Comparison of ENCODE assay signal across 27 mouse cellular contexts in genomic region chr5:100462374-100462773, GRCm38 (mm10). TPM values are rescaled to one million over a fixed set of nuclear protein-coding genes. Genes with fewer than 3 reads are reported as not detected.
A peak's percentile ranks its signal among the peaks of the same experiment; 100 is the strongest.
DNase-seq lines count a peak whose midpoint lies in the region; ATAC-seq and TF ChIP-seq lines count a peak whose summit lies in the region.
"Had no signal": no experiment of that assay in that cellular context is flagged by ENCODE, and none has a peak within 500 bp of the region (broad histone marks: within the 10 kb centered on the region; RNA-seq: fewer than 3 reads in every experiment).

No protein-coding gene starts in this region.

- no peaks in the 10 kb centered on the region for H3K4me1 ChIP-seq in heart, embryonic 10.5 days
- peaks cover 0 to 11% of the 10 kb centered on the region in 2 experiments; a peak in 1 of 4 replicates for H3K4me1 ChIP-seq in liver, embryonic 14.5 days (replicated peaks; ENCODE audit: control insufficient read depth in 2 of 2, insufficient read depth in 2 of 2, low read length in 1 of 2)
- peaks cover 2% of the 10 kb centered on the region; the same call in 1 of the 2 replicates for H3K4me1 ChIP-seq in liver, postnatal 0 days (ENCODE audit: insufficient read depth)
- H3K4me1 ChIP-seq: embryonic facial prominence, embryonic 12.5 days; embryonic facial prominence, embryonic 15.5 days; heart, embryonic 15.5 days had no signal

- peak; percentile 22 for DNase-seq in heart, embryonic 10.5 days (ENCODE audit: low spot score)
- DNase-seq in heart, postnatal 36 days: no peak
- DNase-seq in liver, embryonic 14.5 days (ENCODE audit: low read depth in 3 of 3, low spot score in 3 of 3): peak in 1 of 3 experiments; percentile 2
- DNase-seq in liver, postnatal 0 days: no peak
- peak; percentile 19 for DNase-seq in c-Kit-positive CD71-positive TER-119-negative erythroid progenitor cells, embryonic 14.5 days (ENCODE audit: low read depth)
- DNase-seq in left cerebral cortex, adult 11 months (ENCODE audit: low spot score): no peak
- DNase-seq: adrenal gland, postnatal 10 days; adrenal gland, postnatal 36 days; cerebellum, adult 11 months; cerebellum, adult 2 months; cerebellum, adult 9-11 months; cerebellum, postnatal 25 days; gastrocnemius, postnatal 25 days; heart, adult 2 months; heart, postnatal 10 days; heart, postnatal 4 days had no signal

- TF ChIP-seq EP300 in liver, embryonic 14.5 days (IDR thresholded peaks at IDR 0.05; ENCODE audit: low read depth): no peak
- TF ChIP-seq EP300 in liver, postnatal 0 days (IDR thresholded peaks at IDR 0.05; ENCODE audit: low read depth): no peak

- WGBS in heart, embryonic 10.5 days: 90% methylated on average over 2 of the region's 2 CpGs
- WGBS in liver, embryonic 14.5 days (ENCODE audit: insufficient replicate concordance): 40% methylated on average over 2 of the region's 2 CpGs
- WGBS in liver, postnatal 0 days (ENCODE audit: insufficient replicate concordance): 70% methylated on average over 2 of the region's 2 CpGs

- ATAC-seq in liver, embryonic 14.5 days (ENCODE audit: insufficient read depth): peak; percentile 27; the same call in 1 of the 2 replicates
- ATAC-seq in liver, postnatal 0 days: no peak
- ATAC-seq in monocyte, adult 5-6 weeks (replicated peaks; ENCODE audit: insufficient number of reproducible peaks, low FRiP score, low TSS enrichment, poor library complexity, severe bottlenecking): no peak
- ATAC-seq: CD4-positive, CD25-positive, alpha-beta regulatory T cell, adult 4 months; forebrain, embryonic 14.5 days; hindbrain, postnatal 0 days; inflammation-experienced regulatory T-cells, adult 6 months; Patski had no signal

- no peaks in the 10 kb centered on the region for H3K27me3 ChIP-seq in heart, embryonic 10.5 days (ENCODE audit: insufficient read depth, poor library complexity, severe bottlenecking)
- H3K27me3 ChIP-seq in liver, embryonic 14.5 days (ENCODE audit: control insufficient read depth, insufficient read depth, low read length): no peaks in the 10 kb centered on the region
- H3K27me3 ChIP-seq in liver, postnatal 0 days (ENCODE audit: insufficient read depth, low read length): no peaks in the 10 kb centered on the region
- H3K27me3 ChIP-seq: embryonic facial prominence, embryonic 12.5 days; embryonic facial prominence, embryonic 15.5 days; heart, embryonic 12.5 days; heart, embryonic 15.5 days; Patski had no signal

- intact Hi-C loops in heart, postnatal 36 days (cut with DNase I): no loop called here

- TF ChIP-seq CTCF in liver, embryonic 14.5 days (IDR thresholded peaks at IDR 0.05; ENCODE audit: low read depth): no peak
- no peak for TF ChIP-seq CTCF in liver, postnatal 0 days (IDR thresholded peaks at IDR 0.05; ENCODE audit: low read depth)

- H3K4me2 ChIP-seq in liver, embryonic 14.5 days (ENCODE audit: low read depth): no peak overlapping the region
- H3K4me2 ChIP-seq in liver, postnatal 0 days (ENCODE audit: low read depth, low read length): no peak overlapping the region
- H3K4me2 ChIP-seq: embryonic facial prominence, embryonic 12.5 days; embryonic facial prominence, embryonic 15.5 days; heart, embryonic 12.5 days; heart, embryonic 15.5 days; hindbrain, embryonic 14.5 days had no signal

- H3K9ac ChIP-seq in liver, embryonic 14.5 days (replicated peaks): no peak overlapping the region
- H3K9ac ChIP-seq in liver, postnatal 0 days (replicated peaks): no peak overlapping the region
- H3K9ac ChIP-seq: embryonic facial prominence, embryonic 12.5 days; embryonic facial prominence, embryonic 15.5 days; heart, embryonic 12.5 days; heart, embryonic 15.5 days; hindbrain, embryonic 14.5 days had no signal

- H3K9me3 ChIP-seq in heart, embryonic 10.5 days: no peaks in the 10 kb centered on the region
- no peaks in the 10 kb centered on the region for H3K9me3 ChIP-seq in liver, embryonic 14.5 days (ENCODE audit: control insufficient read depth, low read length)
- H3K9me3 ChIP-seq in liver, postnatal 0 days (ENCODE audit: low read length): no peaks in the 10 kb centered on the region
- H3K9me3 ChIP-seq: embryonic facial prominence, embryonic 12.5 days; embryonic facial prominence, embryonic 15.5 days; heart, embryonic 15.5 days had no signal

- H3K27ac ChIP-seq in heart, embryonic 10.5 days: no peak overlapping the region
- H3K27ac ChIP-seq in liver, embryonic 14.5 days: no peak overlapping the region
- H3K27ac ChIP-seq in liver, postnatal 0 days (ENCODE audit: low read depth): no peak overlapping the region
- H3K27ac ChIP-seq: embryonic facial prominence, embryonic 12.5 days; embryonic facial prominence, embryonic 15.5 days; heart, adult 2 months; heart, embryonic 15.5 days; hindbrain, embryonic 14.5 days; hindbrain, postnatal 0 days had no signal

- H3K4me3 ChIP-seq in heart, embryonic 10.5 days: no peak overlapping the region
- H3K4me3 ChIP-seq in liver, embryonic 14.5 days (ENCODE audit: insufficient read depth in 1 of 2, low read depth in 2 of 2, low read length in 2 of 2): no peak overlapping the region
- no peak overlapping the region for H3K4me3 ChIP-seq in liver, postnatal 0 days (ENCODE audit: low read depth, low read length)
- H3K4me3 ChIP-seq: embryonic facial prominence, embryonic 12.5 days; embryonic facial prominence, embryonic 15.5 days; heart, adult 2 months; heart, embryonic 12.5 days; heart, embryonic 15.5 days had no signal

- peaks cover 58% of the 10 kb centered on the region for H3K36me3 ChIP-seq in heart, embryonic 10.5 days
- H3K36me3 ChIP-seq in liver, embryonic 14.5 days (replicated peaks; ENCODE audit: control insufficient read depth, insufficient read depth, low read depth): peaks cover 24% of the 10 kb centered on the region
- H3K36me3 ChIP-seq in liver, postnatal 0 days (replicated peaks; ENCODE audit: insufficient read depth, low read length): peaks cover 32% of the 10 kb centered on the region

RNA-seq across cellular contexts. Expression of gene Lin54, which starts 38.1 kb away (rescaled TPM):
- 10.4 and 13.4 TPM in 2 replicates for polyA plus RNA-seq in heart, embryonic 10.5 days (2016; fragmentation: Nextera tagmentation; extraction: Ambion mirVana)
- total RNA-seq in heart, postnatal 36 days (2021): 1 to 10 TPM; 8.3 to 8.6 TPM
- 5.7 and 8.5 TPM in 2 replicates for polyA plus RNA-seq in liver, embryonic 14.5 days (2012; rRNA removed)
- 11.0 and 12.0 TPM in 2 replicates for polyA plus RNA-seq in liver, embryonic 14.5 days (2014; fragmentation: Nextera tagmentation; extraction: Ambion mirVana)
- polyA plus RNA-seq in liver, postnatal 0 days (2015; fragmentation: Nextera tagmentation; extraction: Ambion mirVana): 4.2 and 4.7 TPM in 2 replicates
- total RNA-seq in monocyte, adult 5-6 weeks (2017): 29.8 to 43.7 TPM (median 33.5 TPM) in 3 replicates

RNA-seq across cellular contexts. Expression of gene Sec31a, which starts 46.3 kb away (rescaled TPM):
- polyA plus RNA-seq in heart, embryonic 10.5 days (2016; fragmentation: Nextera tagmentation; extraction: Ambion mirVana): 156 and 180 TPM in 2 replicates
- 100 to 1,000 TPM; 109 TPM for total RNA-seq in heart, postnatal 36 days (2021)
- 48.5 and 56.2 TPM in 2 replicates for polyA plus RNA-seq in liver, embryonic 14.5 days (2012; rRNA removed)
- polyA plus RNA-seq in liver, embryonic 14.5 days (2014; fragmentation: Nextera tagmentation; extraction: Ambion mirVana): 43.6 and 44.8 TPM in 2 replicates
- 54.7 and 55.1 TPM in 2 replicates for polyA plus RNA-seq in liver, postnatal 0 days (2015; fragmentation: Nextera tagmentation; extraction: Ambion mirVana)
- 63.0 to 72.7 TPM (median 72.6 TPM) in 3 replicates for total RNA-seq in monocyte, adult 5-6 weeks (2017)

RNA-seq across cellular contexts. Expression of gene Cops4, which starts 55.7 kb away (rescaled TPM):
- 172 and 203 TPM in 2 replicates for polyA plus RNA-seq in heart, embryonic 10.5 days (2016; fragmentation: Nextera tagmentation; extraction: Ambion mirVana)
- 10 to 100 TPM; 85.7 to 85.8 TPM for total RNA-seq in heart, postnatal 36 days (2021)
- 18.4 and 28.2 TPM in 2 replicates for polyA plus RNA-seq in liver, embryonic 14.5 days (2012; rRNA removed)
- polyA plus RNA-seq in liver, embryonic 14.5 days (2014; fragmentation: Nextera tagmentation; extraction: Ambion mirVana): 70.9 and 74.5 TPM in 2 replicates
- 48.5 and 50.1 TPM in 2 replicates for polyA plus RNA-seq in liver, postnatal 0 days (2015; fragmentation: Nextera tagmentation; extraction: Ambion mirVana)
- total RNA-seq in monocyte, adult 5-6 weeks (2017): 71.7 to 79.2 TPM (median 74.8 TPM) in 3 replicates

Comparison
In these comparisons a context has a peak if more than half of its experiments do, and no peak if none do; other contexts are left out.
1. DNase-seq: peak in heart, embryonic 10.5 days (single experiment) and c-Kit-positive CD71-positive TER-119-negative erythroid progenitor cells, embryonic 14.5 days (single experiment); none in heart, postnatal 36 days (0 of 2), liver, postnatal 0 days (single experiment) and left cerebral cortex, adult 11 months (single experiment).